ENCODE assay signal across 8 mouse cellular contexts in the genomic region with DNA sequence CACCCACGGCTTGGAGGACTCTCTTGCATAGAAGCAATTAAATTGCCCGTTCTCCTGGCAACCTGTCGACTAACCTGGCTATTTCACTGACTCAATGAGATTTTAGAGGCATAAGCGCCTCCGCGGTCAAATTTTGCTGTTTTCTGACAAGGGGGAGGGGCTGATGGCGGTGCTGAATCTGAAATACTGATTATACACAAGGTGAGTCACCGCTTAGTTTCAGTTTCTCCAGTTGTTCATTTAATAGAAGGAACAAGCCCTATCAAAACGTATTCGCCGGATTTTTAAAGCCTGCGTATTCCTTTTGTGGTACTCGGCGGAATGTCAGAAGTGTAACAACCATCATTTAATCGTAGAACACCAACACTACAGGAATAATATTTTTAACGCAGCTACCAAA. TPM values are rescaled to one million over a fixed set of nuclear protein-coding genes. Genes with fewer than 3 reads are reported as not detected.
DNase-seq lines count a peak whose midpoint lies in the region; ATAC-seq lines count a peak whose summit lies in the region.

No protein-coding gene starts in this region.

- H3K27me3 ChIP-seq in heart, embryonic 13.5 days (replicated peaks), result peaks cover 10% of the 10 kb centered on the region; the same call in 1 of the 2 replicates
- H3K27me3 ChIP-seq in limb, embryonic 10.5 days (ENCODE audit: low read depth, poor library complexity, severe bottlenecking), result no peaks in the 10 kb centered on the region

- peak overlapping the region; percentile 95 for H3K4me3 ChIP-seq in heart, embryonic 13.5 days
- H3K4me3 ChIP-seq in limb, embryonic 10.5 days, result peak overlapping the region; percentile 93

- DNase-seq in embryo, embryonic 10.5 days (ENCODE audit: low spot score), result peak; percentile 35
- DNase-seq in embryo, embryonic 10 days (ENCODE audit: low spot score), result no peak
- DNase-seq in 3T3-L1 (ENCODE audit: low read depth, low spot score), result peak; percentile 83
- DNase-seq in adrenal gland, postnatal 10 days, result peak; percentile 42
- DNase-seq in limb, embryonic 10.5 days (ENCODE audit: low spot score), result peak; percentile 39
- peak; percentile 72 for DNase-seq in naive thymus-derived CD4-positive, alpha-beta T cell, adult 2 months (ENCODE audit: low read depth)
- DNase-seq in layer of hippocampus, adult 9-10 months (ENCODE audit: low spot score), result no peak

- peak overlapping the region; percentile 91 for H3K27ac ChIP-seq in heart, embryonic 13.5 days (replicated peaks)
- H3K27ac ChIP-seq in limb, embryonic 10.5 days, result peak overlapping the region; percentile 95

- H3K9me3 ChIP-seq in heart, embryonic 13.5 days, result no peaks in the 10 kb centered on the region
- H3K9me3 ChIP-seq in limb, embryonic 10.5 days (replicated peaks), result no peaks in the 10 kb centered on the region

- WGBS in heart, embryonic 13.5 days, result 3% methylated on average over 16 of the region's 16 CpGs
- WGBS in limb, embryonic 10.5 days, result 2% methylated on average over 16 of the region's 16 CpGs

- ATAC-seq in heart, embryonic 13.5 days (ENCODE audit: extremely low read depth, insufficient number of reproducible peaks, low FRiP score, low TSS enrichment), result no peak

- peak overlapping the region; percentile 95 for H3K4me2 ChIP-seq in heart, embryonic 13.5 days

- peak overlapping the region; percentile 96 for H3K9ac ChIP-seq in heart, embryonic 13.5 days

- peaks cover 8% of the 10 kb centered on the region; the same call in 1 of the 2 replicates for H3K36me3 ChIP-seq in heart, embryonic 13.5 days
- H3K36me3 ChIP-seq in limb, embryonic 10.5 days, result peaks cover 26% of the 10 kb centered on the region

- peaks cover 35% of the 10 kb centered on the region for H3K4me1 ChIP-seq in heart, embryonic 13.5 days
- H3K4me1 ChIP-seq in limb, embryonic 10.5 days, result peaks cover 28% of the 10 kb centered on the region

RNA-seq across cellular contexts. Expression of a gene that starts 1.0 kb away (rescaled TPM):
- 10 to 100 TPM; 24.2 to 30.1 TPM for total RNA-seq in adrenal gland, postnatal 10 days (2021)
- 6.2 and 6.7 TPM in 2 replicates for polyA plus RNA-seq in heart, embryonic 13.5 days (2015; fragmentation: Nextera tagmentation; extraction: Ambion mirVana)
- 9.0 and 11.1 TPM in 2 replicates for polyA plus RNA-seq in limb, embryonic 10.5 days (2016; fragmentation: Nextera tagmentation; extraction: Ambion mirVana)

Comparison
In these comparisons a context has a peak if more than half of its experiments do, and no peak if none do; other contexts are left out.
1. DNase-seq: peak in embryo, embryonic 10.5 days (single experiment), 3T3-L1 (single experiment), adrenal gland, postnatal 10 days (single experiment), limb, embryonic 10.5 days (single experiment) and naive thymus-derived CD4-positive, alpha-beta T cell, adult 2 months (single experiment); none in embryo, embryonic 10 days (single experiment) and layer of hippocampus, adult 9-10 months (single experiment).